Mouse (Mus musculus): ENCODE measurements around the gene Plcxd1.
A peak's percentile ranks its signal among the peaks of the same experiment; 100 is the strongest.
"Not testable (repeated sequence)": the region's sequence is repeated elsewhere in the genome, so short reads cannot be mapped to it uniquely, and the experiment has no call there.

Plcxd1 gene

GRCm38 (mm10) chr5:110099656-110100580 is at the start of gene Plcxd1:
Gene Plcxd1 (plus strand): TSS chr5:110099969.
- DNase-seq (ENCODE audit: low spot score in 2 of 2), result no peak

- peak; percentile 64 to 69 for DNase-seq (ENCODE audit: low spot score in 2 of 2)
Observed at GRCm38 (mm10) chr5:110057637-110058408, 41.9 kb upstream of the Plcxd1 start.

- not testable (repeated sequence) for DNase-seq (ENCODE audit: low spot score in 2 of 2)
Observed at GRCm38 (mm10) chr5:110072413-110072812, 27.4 kb upstream of the Plcxd1 start, which contains the start of gene Gm17655. Gene Gm17655 (minus strand): TSS chr5:110072513.

GRCm38 (mm10) chr5:110082961-110083360 is 16.8 kb upstream of the Plcxd1 start:
- DNase-seq (ENCODE audit: low spot score in 2 of 2), result no peak

- DNase-seq (ENCODE audit: low spot score in 2 of 2), result no peak
Observed at GRCm38 (mm10) chr5:110086161-110086866, 13.5 kb upstream of the Plcxd1 start.

- no peak for DNase-seq (ENCODE audit: low spot score in 2 of 2)
Observed at GRCm38 (mm10) chr5:110091546-110091945, 8.2 kb upstream of the Plcxd1 start.

GRCm38 (mm10) chr5:110094030-110094846 is 5.5 kb upstream of the Plcxd1 start, which contains the start of gene Gm35315:
Gene Gm35315 (minus strand): TSS chr5:110094420.
- peak; percentile 64 to 72 for DNase-seq (ENCODE audit: low spot score in 2 of 2)

GRCm38 (mm10) chr5:110094847-110095213 is 4.9 kb upstream of the Plcxd1 start:
- DNase-seq (ENCODE audit: low spot score in 2 of 2), result no peak

GRCm38 (mm10) chr5:110098991-110099477 is 735 bp upstream of the Plcxd1 start:
- DNase-seq (ENCODE audit: low spot score in 2 of 2), result no peak

- DNase-seq (ENCODE audit: low spot score in 2 of 2), result no peak
Observed at GRCm38 (mm10) chr5:110100921-110101631, 1.3 kb downstream of the Plcxd1 start.

GRCm38 (mm10) chr5:110101716-110102347 is 2.1 kb downstream of the Plcxd1 start:
- DNase-seq (ENCODE audit: low spot score in 2 of 2), result no peak

GRCm38 (mm10) chr5:110102429-110102828 is 2.7 kb downstream of the Plcxd1 start:
- no peak for DNase-seq (ENCODE audit: low spot score in 2 of 2)

GRCm38 (mm10) chr5:110102853-110103625 is 3.3 kb downstream of the Plcxd1 start:
- DNase-seq (ENCODE audit: low spot score in 2 of 2), result no peak

GRCm38 (mm10) chr5:110103901-110104615 is 4.3 kb downstream of the Plcxd1 start:
- no peak for DNase-seq (ENCODE audit: low spot score in 2 of 2)

GRCm38 (mm10) chr5:110104616-110105380 is 5.0 kb downstream of the Plcxd1 start:
- no peak for DNase-seq (ENCODE audit: low spot score in 2 of 2)

GRCm38 (mm10) chr5:110106140-110106871 is 6.5 kb downstream of the Plcxd1 start:
- no peak for DNase-seq (ENCODE audit: low spot score in 2 of 2)
